Mouse (Mus musculus): ENCODE data around the gene Sdk1.

DNA sequence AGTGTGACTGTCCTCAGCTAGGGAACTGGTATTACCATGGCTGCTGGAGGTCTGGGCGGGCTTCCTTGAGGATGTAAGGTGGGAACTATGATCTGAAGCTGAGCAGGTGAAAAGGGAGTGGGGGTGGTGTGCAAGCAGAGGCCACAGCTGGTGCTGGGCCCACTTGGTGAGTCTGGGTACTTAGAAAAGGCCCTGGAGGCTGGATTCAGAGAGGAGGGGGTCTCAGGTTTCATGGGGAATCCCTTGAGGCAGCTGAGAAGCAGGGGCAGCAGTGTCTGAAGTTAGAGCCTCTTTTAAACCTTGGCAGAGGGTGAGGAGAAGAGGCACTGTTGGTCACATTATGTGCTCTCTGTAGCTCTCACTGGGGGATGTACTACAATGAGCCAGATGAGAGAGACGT, 163.4 kb downstream of the Sdk1 start:
- TF ChIP-seq FLI1 (IDR thresholded peaks at IDR 0.05; ENCODE audit: low read length), result no peak
- TF ChIP-seq GATA1 (IDR thresholded peaks at IDR 0.05; ENCODE audit: borderline replicate concordance, low read length), result no peak

Measured in megakaryocyte, embryonic 14.5 days (primary cell).